Mouse (Mus musculus) retina, postnatal 7 days (tissue): ENCODE measurements around the gene 4921524J17Rik.

ENCODE experiments used
- DNase-seq: peaks from one replicate; pipeline ENCODE4 v3.0.0-alpha.2; 2012; ENCODE audit warnings: low read depth, low spot score

Gene 4921524J17Rik

DNA sequence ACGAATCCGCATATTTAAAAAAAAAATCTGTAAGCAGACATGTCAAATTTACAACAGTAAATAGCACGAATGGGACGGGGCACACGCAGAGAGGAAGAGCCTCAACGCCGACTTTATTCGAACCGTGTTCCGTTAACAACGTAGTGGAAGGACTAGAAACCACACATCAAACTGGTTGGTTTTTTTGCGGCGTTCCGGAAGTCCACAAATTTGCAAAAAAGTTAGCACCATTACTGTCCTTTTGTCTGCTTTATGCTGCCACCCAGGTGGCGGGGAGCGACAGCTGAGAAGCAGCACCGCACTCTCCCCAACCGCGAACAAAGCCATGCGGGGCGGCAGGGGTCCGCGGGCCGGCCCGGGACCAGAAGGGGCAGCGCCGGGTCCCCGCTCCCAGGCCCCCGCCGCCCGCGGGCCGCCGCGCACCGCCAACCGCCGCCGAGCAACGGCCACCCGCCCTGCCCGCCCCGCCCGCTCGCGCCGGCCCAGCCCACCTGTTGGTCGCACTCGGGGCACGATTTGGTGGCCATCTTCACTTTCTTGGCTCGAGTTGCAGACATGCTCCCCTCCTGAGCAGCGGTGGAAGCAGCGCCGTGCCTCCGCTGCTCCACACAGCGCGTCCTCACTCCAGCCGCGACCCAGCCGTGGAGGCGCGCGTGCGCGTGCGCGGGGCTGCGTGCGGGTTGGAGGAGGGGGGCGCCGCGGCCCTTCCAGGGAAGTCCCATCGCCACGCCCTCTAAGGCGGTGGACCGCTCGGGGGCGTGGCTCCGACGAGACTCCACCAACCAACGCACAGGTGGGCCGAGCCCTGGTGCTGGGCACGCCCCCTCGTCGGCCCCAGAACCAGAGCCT is at the start of gene 4921524J17Rik:
Gene 4921524J17Rik, minus strand, starts transcription at position 666 of the 849 bp plus-strand sequence.
- peak; percentile 96 for DNase-seq

DNA sequence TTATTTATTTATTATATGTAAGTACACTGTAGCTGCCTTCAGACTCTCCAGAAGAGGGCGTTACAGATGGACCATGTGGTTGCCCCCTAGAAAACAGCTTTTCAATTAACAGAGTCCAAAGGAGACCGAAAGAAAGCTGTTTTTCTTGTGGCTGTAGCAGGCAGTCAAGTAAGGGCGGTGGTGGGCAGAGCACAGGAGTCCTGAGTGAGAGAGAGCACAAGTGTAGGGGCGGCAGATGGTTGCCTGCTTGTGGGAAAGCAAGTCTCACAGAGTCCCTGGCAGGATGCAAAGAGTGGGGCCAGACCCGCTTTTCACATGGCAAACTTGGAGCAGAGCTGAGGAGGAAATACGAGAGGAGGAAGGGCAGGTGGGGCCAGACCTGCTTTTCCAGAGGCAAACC is 49.8 kb upstream of the 4921524J17Rik start:
- DNase-seq = no peak

DNA sequence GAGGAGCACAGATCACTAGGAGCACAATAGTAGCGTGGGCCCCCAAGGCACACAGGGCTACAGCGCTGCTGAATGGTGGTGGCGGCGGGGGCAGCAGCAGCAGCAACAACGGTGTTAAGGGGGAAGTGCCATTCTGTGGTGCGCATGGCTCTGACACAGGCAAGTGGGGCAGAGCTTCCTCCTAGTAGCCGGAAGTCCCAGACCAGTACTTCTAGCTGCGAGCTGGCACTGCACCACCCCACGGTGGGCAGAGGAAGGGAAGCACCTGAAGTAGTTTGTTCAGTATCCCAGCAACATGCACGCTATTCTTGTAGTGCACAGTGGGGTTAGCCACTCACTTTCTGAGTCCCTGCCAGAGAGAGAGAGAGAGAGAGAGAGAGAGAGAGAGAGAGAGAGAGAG is 49.3 kb upstream of the 4921524J17Rik start:
- DNase-seq = no peak

DNA sequence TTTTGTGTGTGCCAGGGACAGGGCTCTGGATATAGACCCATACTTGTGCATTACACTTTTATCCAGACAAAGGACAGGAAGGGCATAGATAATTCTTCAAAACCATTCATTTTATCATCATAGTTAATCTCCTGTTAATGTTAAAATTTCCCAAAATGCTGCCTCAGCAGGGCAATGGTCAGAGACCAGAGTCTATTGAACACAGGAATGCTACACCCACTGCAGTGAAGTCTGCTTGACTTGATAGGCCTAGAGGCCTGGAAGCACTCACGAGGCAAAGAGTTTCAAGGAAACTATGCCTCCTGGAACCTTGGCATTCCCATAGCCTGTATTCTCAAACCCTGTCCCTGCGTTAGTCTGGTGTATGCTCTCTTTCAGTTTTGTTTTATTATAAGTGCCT is 47.1 kb upstream of the 4921524J17Rik start:
- DNase-seq = no peak

DNA sequence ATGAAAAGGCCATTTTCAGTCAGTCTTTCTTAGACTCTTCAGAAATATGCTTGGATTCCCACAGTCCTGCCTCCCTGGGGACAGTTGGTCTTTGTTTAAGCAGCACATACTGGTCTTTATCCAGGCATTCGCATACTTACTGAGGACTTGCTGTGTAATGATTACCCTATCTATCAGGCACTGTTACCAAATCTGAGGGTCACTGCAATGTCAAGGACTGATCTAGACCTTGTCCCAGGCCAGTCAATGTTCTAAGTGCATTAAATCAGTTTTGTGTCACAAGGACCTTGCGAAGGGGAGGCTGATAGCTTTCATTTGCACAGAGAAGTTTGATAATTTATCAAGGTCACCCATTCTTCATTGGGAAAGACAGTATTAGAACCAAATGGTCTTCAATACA is 45.8 kb upstream of the 4921524J17Rik start:
- no peak for DNase-seq

DNA sequence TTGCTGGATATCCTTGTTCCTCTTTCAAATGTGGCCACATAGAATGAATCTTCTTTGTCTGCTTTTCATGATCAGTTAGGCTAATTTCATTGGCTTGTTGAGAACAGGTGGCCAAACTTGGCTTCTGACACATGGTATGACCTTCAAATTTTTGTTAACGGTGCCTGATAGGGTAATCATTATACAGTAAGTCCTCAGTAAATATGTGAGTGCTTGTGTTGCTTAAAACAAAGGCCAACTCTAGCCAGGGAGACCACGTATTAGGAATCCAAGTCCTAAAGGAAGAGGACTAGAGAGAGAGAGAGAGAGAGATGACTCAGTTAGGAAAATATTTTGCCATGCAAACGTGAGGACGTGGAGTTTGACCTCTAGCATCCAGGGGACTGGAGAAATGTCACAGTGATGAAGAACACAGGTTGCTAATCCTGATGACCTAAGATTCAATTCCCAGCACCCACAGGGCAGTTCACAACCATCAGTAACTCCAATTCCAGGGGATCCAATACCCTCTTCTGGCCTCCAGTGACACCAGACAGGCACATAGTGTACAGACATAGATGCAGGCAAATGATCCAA is 44.4 kb upstream of the 4921524J17Rik start:
- DNase-seq = no peak

DNA sequence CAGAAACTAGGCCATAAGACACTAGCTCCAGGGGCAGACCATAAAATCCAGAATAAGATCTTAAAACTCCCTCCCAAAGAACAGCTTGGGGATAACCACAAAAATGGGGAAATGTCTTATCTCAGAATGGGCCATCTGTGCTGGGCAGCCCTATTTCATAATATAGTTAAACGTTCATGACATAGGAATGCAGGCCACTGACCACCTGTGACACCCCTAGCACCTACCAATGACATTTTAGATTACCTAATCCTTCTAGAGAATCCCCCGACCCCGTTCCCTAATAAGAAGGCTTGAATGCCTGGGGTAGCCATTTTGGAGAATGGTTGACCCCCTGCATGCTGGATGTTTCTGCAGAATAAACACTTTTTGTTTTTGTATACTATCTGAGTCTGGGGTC is 42.3 kb upstream of the 4921524J17Rik start:
- DNase-seq = no peak

DNA sequence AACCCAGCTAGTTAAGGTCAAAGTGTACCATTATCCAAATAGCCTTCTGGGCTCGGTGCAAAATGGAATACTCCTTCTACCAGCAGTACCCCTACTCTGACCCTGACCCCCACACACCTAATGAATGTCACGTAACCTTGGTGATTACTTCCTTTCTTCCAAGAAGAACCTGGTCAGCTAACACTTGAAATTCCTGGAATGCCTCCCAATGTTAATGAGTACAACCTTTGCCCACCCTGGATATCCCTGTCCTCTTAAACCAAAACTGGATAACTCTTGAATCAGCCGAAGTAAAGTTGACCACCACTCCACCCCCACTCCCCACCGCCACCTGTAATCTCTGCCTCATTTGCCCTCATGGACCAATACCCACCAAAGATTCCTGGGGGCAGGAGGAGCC is 40.6 kb upstream of the 4921524J17Rik start:
- no peak for DNase-seq

DNA sequence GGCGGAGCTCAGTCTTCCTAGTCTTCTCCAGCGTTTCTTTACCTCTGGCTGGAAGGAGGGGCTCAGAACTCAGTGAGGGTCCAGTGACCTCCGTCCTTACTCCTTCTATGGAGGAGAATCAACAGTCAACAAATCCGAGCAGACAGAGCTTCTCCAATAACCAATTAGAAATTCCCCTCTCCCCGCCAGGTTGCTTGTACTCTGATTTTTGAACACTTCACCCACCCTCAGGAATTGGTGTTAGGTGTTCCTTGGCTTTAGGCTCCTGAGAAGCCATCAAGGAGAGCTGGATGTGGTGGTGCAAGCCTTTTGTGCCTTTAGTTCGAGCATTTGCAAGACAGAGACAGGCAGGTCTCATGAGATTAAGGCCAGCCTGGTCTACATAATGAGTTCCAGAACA is 40.2 kb upstream of the 4921524J17Rik start:
- no peak for DNase-seq

DNA sequence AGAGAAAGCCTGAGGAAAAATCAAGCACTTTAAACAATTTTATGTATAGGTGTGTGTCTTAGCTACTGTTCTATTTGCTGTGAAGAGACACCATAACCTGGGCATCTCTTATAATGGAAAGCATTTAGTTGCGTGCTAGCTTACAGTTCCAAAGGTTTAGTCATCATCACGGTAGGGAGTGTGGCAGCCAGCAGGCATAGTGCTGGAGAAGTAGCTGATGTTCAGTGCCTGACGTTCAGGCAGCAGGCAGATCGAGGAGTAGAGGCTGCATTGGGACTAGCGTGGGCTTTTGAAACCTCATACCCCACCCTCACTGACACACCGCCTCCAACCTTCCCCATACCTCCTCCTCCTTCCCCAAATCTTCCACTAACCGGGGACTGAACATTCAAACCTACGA is 38.1 kb upstream of the 4921524J17Rik start:
- DNase-seq = no peak

DNA sequence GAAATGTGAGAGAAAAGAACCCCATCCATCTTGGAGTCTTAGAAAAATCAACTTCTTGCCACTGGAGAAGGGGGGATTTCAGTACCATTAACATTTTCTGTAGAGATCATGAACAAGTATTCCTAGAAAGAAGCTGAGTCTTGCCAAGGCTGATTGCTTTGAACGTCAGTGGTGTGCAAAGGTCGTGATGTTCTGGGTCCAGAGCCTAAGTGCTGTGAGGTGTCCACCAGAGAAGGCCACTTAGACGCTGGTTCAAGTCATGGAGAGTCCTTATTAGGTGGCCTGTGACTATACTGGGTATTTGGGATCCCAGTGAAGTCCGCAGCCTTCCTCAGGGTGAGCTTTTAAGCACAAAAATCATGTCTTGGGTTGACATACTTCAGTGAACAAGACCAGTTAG is 33.4 kb upstream of the 4921524J17Rik start:
- DNase-seq = no peak

DNA sequence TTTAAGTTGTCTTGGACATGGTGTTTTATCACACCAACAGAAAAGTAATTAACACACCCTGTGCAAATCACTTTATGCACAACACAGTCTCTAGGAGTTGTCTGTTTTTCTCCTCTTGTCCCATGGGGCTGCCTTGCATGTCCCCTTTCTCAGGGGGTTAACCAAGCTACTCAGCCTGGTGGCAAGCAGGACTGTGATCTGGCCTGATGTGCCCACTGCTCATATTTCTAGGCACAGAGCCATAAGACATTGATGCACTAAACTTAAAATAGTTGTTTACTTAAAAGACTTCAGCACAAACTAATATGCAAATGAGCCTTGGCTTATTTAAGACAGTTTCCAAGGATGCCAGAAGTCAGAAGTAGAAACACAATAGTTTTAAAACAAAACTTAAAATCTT is 31.7 kb upstream of the 4921524J17Rik start:
- DNase-seq = no peak

DNA sequence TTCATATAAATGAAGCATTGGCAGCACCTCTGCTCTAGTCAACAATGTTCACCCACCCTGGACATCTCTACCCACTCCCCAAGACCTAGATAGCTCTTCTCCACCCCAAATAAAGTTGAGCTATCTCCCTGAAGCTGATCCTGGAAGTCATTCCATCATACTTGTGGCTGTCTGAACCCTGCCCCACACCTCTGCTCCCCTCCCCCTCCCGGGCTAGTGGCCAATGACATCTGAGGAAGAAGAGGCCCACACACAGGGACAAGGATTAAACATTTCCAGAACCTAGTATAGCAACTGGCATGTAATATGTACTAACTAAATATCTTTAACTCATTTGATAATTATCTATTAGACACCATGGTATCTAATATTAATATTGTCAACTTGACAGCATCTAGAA is 29.8 kb upstream of the 4921524J17Rik start:
- no peak for DNase-seq

DNA sequence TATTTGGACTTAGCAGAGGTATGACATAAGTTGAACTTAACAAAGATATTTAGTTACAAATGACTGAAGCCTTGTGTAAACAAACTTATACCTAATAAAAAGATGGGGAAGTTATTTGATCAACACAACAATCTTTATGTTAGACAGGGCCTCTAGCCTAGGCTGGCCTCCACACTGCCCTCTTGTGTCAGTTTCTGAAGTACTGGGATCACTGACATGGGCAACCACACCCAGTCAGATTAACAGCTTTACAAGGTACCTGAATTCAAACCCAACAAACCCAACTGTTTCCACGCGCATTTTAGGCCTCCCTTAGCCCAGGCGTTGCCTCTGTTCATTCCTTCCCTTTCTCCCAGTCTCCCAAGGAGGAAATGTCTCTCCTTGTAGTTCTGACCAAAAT is 28.7 kb upstream of the 4921524J17Rik start:
- no peak for DNase-seq

DNA sequence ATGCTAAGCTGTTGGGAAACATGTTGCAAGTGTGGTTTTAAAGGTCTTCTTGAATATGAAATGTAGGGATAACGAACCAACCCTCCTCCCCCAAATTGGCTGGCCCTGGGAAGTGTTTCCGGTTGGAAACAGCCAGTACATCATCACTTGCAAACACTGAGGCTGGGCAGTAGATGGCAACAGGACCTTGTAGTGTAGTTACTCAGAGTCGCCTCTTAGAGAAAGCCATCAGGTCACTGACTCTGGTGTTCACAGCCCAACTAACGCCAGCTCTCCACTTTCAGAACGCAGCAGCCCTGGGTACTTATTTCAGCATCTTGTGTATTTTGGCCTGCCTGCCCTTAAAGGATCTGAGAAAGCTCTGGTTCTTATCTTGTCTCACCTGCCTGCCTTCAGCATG is 28.2 kb upstream of the 4921524J17Rik start:
- no peak for DNase-seq

DNA sequence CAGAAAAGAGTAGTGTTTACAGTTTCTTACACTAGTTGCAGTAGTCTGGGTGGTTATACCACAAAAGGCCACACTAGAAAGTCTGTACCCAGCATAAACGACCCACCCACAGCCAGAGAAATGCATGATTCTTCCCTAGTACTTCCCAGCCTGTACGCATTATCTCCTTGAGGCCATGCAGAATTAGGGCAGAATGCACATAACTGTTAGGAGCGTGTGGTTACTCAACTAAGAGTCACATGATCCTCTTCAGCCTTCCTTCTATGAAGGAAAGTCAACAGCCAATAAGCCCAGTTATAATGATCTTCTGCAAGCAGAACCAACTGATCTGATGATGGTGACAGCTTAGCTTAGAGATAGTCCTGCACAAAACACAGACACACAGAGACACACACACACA is 26.9 kb upstream of the 4921524J17Rik start:
- no peak for DNase-seq

DNA sequence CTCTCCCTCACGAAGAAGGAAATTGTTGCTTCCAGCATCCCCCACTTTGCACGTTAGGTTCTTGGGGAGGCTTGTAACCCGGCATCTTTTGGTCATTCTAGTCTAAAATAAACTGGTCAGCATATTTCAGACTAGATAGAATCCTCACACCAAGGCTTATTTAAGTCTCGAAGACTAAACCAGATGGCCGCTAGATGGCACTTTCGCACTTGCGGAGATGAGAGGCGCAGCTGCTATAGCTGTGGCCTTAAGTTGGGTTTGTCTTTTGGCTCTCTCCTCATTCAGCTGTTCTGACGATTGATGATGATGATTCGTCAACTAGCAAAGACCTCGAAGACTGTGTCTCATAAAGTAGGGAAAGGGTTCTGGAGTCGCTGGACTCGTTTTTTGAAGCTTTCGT is 23.9 kb upstream of the 4921524J17Rik start:
- peak; percentile 79 for DNase-seq

DNA sequence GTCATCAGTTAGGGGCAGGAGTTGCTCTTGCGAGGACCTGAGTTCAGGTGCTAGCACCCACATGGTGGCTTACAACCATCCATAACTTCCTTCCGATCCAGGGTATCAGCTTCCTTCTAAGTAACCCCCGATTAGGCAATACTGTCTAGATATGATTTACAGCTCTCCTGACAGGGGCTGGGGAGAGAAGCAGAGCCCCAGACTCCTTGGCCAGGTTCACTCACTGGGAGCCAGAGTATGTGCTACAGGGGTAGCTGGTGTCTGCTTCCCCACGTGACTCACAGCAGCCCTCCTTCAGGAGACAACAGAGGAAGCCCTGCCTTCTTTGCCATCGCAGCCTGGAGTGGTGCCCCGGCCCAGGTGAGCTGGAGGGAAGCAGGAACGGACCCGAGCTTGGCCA is 22.1 kb upstream of the 4921524J17Rik start:
- no peak for DNase-seq

DNA sequence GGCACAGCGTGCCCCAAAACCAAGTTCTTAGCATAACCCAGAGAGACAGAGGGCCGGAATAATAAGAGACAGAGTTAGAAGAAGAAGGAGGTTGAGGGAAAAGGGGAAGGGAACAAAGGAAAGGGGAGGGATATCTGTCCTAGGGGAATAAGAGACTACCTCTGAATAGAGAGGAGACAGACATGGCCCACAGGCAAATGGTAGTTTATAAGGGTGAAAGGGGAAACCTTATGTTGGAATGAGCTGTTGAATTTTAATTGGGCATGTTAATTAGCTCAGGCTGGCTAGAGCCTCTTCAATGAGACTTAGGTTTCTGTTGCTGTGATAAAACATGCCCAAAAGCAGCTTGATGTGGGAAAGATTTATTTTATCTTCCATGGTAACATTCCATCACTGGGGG is 20.6 kb upstream of the 4921524J17Rik start:
- no peak for DNase-seq

DNA sequence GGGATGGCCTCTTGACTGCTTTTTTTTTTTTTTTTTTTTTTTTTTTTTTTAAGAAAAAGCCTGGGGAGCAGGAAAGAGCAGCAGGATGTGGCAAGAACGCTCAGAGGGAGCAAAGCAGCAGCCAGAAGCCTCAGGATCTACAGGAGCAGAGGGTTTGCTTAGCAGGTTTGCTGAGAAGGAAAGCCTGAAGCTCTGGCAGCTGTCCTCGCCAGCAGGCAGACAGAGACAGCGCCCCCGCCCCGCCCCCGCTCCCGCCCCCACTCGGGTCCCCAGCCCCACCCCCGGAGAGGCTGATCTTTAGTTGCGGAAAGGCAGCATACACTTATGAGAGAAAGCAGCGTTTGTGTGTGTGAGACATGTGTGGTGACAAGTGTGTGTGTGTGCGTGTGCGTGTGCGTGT is 19.7 kb upstream of the 4921524J17Rik start:
- no peak for DNase-seq

DNA sequence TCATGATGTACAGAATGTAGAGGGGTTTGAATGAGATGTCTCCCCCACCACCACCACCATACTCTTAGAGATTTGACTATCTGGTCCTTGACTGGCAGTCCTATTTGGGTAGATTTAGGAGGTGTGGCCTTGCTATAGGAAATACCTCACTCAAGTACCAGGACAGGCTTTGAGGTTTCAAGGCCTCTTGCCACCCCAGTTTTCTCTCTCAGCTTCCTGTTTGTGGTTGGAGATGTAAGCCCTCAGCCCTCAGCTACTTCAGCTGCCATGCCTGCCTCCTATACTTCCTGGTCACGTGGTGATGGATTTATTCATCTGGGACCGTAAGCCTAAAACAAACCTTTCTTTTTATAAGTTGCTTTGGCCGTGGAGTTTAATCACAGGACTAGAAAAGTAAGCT is 17.7 kb upstream of the 4921524J17Rik start:
- DNase-seq = no peak

DNA sequence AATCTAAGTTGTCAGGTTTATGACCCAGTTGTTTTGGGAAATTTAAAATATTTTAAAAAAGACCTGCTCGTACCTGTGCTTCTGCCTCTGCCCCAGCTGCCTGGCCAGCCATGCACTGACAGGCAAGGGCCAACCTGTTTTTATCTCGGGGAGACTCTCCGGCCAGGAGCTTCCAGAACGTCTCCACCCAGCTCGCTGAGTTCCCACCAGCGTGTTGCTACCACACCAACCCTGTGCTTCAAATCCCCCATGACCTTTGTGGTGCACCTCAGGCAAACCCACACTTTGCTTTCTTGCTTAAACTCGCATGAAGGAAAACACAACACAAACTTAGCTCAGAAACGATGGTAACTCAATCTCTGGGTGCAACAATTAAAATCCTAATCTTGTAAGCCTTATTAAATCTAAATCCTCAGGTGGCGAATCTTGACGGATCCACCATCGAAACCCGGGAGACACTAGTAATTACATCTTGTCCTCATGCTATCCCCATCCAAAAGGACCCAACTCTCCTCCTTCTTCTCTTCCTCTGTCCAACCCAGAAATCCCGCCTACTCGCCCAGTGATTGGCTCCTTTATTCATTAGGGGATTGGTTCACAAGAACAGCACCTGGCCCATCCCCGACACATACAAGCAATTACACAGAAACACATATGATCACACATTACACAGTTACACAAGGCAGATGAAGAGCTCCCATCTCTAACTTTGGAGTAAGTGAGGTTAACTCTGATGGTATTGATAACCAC is 13.5 kb upstream of the 4921524J17Rik start:
- no peak for DNase-seq

DNA sequence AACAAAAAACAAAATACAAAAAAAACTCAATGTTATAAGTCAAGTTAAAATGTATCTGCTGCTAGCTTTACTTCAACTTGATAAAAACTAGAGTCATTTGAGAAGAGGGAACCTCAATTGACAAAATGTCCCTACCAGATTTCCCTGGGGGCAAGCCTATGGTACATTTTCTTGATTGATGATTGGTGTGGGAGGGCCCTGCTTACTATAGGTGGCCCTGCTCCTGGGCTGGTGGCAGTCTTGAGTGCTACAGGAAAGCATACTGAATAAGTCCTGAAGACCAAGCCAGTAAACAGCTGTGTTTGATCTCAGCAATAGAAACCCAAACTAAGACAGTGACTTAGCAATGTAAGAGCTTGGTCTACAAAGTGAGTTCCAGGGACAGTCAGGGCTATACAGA is 11.5 kb upstream of the 4921524J17Rik start:
- no peak for DNase-seq
